Mouse (Mus musculus) urinary bladder, postnatal 25 days (tissue): Measurements from ENCODE around the gene Miga1.
A peak's percentile ranks its signal among the peaks of the same experiment; 100 is the strongest.

Experiments
- DNase-seq: peaks from one replicate; pipeline ENCODE4 v3.0.0; 2022; ENCODE audit warnings: low spot score

Miga1 gene

DNA sequence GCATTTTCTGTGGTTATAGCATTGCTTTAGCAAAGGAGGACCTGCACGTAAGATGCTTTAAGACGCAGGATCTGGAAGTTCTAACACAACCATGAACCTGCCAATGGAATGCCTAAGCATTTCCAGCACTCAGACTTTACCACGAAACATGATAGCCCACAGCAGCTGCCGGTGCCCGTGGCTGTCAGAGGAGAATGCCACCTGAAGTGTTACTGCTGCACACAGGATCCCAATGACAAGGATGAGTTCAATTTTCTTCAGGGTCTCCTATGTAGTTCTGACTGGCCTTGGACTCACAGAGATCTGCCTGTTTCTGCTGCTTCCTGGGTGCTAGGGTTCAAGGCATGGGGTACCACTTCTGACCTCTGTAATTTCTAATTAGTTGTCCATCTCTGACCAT is 55.4 kb downstream of the Miga1 start:
- DNase-seq: no peak

DNA sequence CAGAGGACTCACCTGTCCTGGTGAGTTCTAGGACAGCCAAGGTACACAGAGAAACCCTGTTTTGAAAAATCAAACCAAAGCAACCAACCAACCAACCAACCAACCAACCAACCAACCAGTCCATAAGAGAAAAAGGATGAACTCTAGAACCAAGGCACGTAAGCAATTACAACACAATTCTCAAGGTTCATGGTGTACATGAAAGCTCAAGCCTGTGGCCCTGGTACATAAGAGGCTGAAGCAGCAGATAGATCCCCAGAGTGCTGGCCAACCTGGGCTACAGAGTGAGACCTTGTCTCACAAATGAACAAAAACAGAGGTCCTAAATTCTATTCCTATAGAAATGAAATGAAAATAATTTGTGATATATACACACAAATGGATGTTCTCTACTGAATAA is 55.9 kb downstream of the Miga1 start:
- no peak for DNase-seq

DNA sequence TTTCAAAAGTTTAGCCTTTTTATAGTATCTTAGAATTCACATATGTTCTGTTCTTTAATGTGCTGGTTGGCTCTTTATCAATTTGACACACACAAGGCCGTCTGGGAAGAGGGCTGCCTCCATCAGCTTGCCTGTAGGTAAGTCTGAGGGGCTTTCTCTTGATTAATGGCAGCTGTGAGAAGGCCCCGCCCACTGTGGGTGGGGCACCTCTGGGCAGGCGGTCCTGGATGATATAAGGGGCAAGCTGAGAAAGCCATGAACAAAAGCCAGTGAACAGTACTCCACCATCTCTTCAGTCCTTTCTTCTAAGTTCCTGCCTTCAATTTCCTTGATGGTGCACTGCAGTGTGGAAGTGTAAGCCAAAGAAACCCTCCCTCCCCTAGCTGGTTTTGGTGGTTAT is 58.1 kb downstream of the Miga1 start:
- DNase-seq: no peak

DNA sequence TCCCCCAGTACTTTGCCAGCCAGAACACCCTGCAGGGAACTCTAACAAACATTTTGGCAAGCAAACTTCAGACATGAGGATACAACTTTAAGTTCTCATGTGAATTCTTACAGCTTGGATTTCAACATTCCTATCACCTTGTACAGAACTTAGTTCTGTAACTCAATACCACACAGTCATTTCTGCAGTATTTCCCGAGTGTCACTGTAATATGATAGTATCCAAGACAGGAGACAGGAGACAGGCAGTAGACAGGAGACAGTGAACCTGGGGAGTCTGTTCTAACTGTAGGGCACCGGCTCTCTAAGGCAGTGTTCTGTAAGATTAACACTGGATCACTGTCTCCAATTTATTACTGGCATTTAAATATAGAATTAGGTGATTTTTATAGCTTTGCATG is 61.8 kb downstream of the Miga1 start:
- no peak for DNase-seq

DNA sequence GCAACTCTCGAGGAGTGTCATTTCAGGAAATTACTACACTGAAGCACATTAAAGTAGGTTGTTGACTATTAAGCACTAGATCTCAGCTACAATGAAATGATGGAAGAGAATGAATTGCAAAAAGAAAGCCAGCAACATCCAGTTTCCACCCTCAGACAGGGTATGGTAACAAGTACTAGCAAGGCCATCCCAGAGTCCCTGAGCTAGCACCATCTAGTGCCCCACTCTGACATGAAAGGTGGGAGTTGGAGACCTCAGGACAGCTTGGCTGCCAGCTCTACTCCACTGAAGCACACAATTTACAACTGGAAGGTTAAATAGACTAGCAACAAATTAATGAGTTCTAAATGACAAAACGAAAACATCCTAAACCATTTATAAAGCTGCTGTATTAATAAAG is 62.3 kb downstream of the Miga1 start:
- no peak for DNase-seq

DNA sequence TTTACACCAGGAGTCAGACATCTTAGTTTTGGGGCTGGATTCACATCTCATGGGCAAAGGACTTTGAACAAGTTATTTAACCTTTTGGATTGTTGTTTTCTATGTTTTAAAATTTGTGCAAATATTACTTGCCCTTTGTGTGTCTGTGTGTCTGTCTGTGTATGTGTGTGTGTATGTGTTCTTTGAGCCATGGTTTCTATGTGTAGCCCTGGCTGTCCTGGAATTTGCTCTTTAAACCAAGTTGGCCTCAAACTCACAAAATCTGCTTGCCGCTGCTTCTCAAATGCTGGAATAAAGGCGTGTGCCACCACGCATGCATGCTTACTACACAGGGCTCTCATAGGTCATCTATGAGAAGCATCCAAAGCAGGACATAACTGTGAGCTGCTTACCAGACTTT is 63.3 kb downstream of the Miga1 start:
- no peak for DNase-seq

DNA sequence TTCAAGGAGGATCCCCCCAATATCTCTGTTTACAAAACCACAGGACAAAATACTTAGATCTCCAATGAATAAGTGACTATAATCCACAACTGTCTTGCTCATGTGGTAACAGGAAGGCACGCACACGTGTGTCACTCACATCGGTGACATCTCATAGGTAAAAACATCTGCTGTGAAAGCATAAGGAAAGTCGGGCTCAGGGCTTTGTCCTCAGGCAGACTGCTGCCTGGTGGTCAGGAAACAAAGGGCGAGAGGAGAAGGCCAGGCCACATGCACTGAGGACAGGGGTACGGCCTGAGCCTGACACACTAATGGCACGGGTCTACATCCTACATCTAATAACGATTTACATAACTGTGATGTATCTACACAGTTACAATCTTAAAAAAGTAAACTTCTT is 65.2 kb downstream of the Miga1 start:
- DNase-seq: no peak

DNA sequence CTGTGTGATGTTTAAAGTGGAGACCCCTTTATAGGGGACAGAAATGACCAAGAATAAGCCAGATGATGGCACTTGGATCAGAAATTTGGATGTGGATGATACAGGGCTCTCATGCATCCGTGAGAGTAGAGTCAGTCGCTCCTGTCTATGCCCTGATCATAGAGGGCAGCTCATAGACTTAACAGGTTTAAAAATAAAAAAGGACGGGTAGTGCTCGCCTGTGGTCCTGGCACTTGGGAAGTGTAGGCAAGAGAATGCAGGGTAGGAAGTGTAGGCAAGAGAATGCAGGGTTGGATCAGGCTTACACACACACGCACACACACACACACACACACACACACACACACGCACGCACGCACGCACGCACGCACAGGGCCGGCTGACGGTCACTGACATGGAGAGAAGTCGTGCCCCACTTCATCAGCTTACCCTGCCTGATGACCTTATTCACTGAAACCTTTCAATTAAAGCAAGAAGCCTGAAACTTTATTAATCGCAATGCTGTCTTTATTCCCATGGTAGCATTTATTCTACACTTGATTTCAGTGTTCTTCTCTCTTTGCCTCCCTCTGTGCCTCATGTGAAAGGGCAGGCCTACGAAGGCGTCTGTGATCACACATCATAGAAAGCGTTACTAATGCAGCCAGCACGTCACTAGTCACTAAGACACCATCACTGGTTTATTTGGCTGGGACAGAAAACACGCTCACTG is 67.1 kb downstream of the Miga1 start:
- no peak for DNase-seq

DNA sequence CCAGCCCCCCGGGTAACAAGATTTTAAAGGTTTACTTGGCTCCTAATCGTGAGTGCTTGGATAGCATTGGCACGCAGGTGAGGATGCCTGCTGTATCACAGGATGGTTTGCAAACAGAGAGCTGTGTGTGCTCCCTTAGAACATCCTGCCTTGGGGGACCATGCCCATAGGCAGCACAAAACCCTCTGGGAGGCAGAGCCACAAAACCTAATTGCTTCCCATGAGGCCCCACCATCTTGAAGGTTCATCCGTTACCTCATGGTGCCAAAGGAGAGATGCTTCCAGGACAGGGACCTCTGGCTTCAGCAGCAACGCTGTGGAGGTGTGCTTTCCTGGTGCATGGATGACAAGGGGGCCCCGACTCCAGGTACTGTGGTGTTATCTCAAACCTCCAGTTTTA is 68.3 kb downstream of the Miga1 start:
- DNase-seq: no peak

DNA sequence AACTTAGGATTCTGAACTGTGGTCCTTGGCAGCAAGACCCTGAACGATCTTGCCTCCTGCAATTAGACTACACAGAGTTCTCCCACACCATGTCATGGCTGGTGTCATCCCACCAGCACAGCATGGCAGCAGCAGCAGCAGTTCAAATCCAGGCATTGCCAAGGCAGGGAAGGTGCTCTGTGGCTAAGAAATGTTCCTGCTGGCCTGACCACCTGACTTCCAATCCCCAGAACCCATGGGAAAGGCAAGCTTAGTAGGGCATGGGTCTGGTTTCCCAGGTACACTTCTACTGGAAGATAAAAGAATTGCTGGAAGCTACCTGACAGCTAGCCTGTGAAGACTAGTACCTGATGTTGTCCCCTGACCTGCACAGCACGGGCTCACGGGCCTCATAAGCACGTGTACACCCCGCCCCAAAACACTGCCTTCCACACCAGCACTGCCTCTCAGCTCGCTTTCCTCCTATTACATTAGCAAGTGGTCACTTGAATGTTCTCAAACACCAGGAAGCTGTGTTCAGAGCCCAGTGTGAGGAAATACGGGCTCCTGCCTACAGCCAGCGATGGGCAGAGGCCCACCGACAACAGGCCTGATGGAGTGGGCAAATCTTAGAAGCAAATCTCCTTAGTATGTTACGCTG is 69.0 kb downstream of the Miga1 start:
- no peak for DNase-seq

DNA sequence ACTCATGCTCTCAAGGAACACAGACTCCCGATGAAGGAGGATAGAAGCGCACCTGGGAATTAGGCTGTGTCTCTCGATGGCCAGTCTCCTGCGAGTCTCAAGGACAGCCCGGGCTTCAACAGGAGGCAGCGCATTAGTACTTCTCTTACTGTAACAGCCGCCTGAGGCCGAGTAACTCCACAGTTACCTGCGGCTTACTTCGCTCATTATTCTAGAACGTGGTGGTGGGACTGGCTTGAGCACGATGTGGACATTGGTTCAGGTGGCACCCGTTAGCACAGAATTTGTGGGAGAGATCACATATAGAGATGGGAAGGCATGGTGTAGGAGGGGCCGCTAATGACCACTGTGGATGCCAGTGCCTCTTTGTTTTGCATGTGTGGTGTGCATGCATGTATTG is 72.1 kb downstream of the Miga1 start:
- DNase-seq: no peak

DNA sequence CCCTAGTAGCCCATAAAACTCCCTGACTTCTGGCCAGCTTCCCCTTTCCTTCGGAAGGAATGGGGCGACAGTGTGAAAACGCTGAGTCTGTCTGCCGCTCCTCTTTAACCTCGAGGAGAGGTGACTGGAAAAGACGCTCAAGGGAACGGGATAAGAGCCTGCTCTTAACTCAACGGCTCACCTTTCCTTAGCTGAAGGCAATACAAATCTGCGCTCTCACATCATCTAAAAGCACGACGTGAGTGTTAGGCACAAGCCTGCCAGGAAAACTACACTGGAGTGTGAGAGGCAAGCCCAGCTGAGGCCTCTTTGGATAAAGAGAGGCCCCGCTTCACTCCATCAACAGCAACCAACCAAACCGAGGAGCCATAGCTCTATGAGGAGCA is 74.2 kb downstream of the Miga1 start, which contains the start of gene Nexn:
Gene Nexn, minus strand, starts transcription at position 315 of the 386 bp plus-strand sequence.
- no peak for DNase-seq

DNA sequence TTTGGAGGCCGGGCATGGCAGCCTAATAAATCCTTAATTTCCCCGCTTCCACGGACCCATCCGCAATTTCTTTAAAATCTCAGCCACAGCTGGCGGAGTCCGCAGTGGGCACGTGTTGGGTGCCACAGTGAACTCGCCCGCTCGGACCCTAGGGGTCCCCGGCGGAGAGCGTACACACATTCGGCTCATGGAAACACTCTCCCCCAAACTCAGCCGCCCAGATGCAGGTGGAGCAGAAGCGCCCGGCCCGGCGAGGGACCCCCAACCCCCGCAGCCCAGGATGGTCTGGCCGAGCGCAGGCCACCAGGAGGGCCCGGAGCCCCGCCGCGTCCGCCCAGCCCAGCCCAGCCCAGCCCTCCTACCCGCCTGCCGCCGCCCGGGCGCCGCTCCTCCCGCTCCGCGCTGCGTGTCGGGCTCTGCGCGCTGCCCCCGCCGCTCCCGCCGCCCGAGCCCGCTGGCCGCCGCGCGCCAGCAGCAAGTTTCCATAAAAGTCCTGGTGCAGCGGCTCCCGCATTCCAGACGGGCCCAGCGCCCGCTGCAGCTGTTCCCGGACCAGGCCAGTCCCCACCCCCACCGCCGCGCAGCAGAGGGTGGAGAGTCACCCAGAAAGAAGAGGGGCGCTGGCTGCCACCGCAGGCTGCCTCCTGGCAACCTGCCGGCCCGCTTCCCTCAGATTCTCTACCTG is 74.7 kb downstream of the Miga1 start:
- peak; percentile 59 for DNase-seq

DNA sequence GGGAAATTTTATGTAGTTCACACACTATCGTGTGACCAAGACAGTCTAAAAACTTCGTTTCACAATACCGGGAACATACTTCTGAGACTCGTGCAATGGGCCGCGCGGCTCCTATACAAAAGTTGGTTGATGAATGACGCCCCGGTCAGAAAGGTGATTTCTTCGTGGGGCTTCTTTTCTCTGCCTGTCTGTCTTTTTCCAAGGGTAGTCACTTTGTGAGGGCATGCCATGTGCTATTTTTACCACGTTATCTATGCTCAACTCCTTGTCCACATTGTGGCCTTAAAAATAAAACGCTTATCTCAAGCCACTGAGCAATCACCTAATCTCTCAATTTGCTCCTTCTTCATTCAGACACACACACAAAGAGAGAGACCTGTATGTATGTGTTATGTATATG is 75.4 kb downstream of the Miga1 start:
- DNase-seq: no peak

DNA sequence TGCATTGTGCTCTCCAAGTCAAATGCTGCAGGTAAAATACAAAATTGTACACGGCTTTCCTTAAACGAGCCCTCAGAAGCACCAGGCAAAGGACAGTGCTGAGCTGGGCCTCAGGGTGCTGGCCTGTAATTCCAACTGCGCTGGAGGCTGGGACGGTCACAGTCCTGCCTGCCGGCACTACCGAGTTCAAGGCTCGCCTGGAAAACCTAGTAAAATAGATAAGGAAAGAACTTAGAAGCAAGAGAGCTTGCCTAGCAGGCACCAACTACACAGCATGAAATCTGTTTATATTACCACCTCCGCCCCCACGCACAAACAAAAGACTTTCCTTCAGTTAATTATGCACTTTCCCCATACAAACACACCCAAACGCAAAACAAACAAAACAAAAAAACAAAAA is 75.8 kb downstream of the Miga1 start:
- DNase-seq: no peak

DNA sequence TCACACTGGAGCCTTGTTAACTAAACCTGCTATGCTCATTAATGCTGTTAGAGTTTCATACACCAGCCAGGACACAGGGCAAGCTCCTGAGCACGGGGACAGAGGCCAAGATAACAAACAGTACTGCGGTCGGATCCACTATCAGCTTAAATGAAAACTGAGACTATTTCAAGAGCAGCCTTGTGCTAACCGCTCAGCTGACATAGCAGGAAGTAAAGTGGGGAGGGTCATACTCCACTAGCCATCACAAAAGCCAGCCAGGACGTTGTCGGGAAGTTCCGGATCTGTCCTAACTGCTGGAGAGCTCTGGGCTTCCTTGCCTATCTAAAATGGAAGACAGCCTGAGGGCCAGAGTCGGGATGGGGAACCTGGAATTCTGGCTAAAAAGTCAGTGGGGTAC is 78.3 kb downstream of the Miga1 start:
- no peak for DNase-seq

DNA sequence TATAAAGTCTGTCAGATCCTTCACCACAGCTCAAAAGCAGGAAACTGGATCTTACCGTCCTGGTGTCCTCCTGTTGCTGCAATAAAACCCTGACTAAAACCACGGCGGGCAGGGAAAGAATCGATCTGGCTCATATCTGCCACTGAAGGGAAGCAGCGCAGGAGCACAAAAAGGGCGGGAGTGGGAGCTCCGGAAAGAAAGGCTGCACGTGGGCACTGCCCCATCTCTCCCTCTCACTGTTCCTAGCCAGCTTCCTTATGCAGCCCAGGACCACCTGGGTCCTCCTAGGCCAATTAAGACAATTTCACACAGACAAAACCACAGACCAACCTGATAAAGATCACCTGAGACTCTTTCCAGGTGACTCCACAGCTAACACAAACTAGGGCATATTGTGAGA is 78.8 kb downstream of the Miga1 start:
- DNase-seq: no peak

DNA sequence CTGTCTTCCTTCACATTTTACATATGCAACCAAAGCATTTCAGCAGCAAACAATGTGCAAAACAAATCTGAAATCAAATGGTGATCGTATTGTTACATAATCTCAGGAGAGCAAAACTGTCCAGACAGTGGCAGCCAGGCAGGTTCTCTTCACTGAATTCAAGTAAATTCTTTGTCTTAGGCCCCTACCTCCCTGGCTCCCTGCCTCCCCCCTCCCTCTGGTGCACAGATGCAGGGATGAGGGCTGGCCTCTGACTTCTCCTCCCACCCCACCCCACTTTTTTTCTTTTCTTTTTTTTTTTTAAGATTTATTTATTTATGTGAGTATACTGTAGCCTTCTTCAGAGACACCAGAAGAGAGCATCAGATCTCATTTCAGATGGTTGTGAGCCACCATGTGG is 79.8 kb downstream of the Miga1 start:
- DNase-seq: no peak

DNA sequence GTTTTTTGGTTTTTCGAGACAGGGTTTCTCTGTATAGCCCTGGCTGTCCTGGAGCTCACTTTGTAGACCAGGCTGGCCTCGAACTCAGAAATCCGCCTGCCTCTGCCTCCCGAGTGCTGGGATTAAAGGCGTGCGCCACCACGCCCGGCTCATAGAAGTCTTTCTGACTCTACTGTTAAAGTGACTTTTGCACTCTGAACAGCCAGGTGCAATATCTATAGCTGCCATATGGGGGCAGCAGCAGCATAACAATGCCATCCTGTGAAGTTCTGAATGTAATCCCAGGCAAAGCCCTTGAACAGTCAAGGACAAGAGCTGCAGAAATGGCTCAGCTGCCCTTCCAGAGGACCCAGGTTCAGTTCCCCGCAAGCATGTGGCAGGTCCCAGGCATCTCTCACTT is 80.8 kb downstream of the Miga1 start:
- DNase-seq: peak; percentile 71

DNA sequence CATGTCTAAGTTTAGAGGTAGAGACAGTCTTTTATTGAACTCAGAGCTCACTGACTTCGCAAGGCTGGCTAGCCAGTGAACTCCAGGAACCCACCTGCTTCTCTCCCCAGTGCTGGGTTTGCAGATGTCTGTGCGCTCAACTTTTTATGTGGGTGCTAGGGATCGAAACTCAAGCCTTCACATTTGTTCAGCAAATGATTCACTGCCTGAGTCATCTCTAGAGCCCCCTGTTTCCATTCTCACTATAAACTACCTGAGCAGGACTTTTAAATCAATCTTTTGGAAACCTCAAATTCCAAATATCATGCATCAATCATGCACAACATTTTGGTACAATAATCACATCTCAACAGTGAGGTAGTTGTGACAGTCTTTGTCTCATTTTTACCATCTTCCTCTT is 82.7 kb downstream of the Miga1 start:
- no peak for DNase-seq

DNA sequence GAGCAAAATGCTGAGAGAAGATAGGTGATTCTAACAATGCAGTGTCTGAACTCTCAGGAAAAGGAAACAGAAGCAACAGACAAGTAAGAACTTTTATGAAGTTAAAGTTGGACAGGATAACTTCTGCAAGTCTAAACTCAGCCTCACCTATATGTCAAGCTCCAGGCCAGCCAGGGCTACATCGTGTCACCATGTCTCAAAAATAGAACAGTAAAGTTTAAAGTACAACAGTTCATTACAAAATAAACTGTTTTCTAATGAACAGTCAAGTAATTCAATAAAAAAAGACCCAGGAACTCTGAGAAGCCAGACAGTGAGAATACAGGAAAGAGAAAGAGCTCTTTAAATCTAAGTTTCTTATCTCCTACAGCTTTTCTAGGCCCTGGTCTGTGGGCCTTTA is 89.7 kb downstream of the Miga1 start:
- DNase-seq: no peak

DNA sequence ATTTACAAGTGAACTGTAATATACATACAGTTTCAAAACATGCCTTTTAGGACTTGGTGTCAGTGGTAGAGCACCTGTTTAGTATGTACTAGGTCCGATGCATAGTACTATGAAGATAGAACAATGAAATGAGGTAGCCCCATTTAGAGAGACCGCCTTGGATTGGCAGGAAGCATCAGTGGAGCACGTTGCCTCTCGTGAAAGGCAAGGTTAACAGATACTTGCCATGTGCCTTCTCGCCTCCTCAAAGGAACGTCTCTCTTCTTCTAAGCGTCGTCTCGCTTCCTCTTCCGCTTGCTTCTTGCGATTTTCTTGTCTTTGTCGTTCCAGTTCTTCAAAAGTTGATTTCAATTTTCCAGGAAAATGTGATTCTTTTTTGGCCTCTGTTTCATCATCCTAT is 92.5 kb downstream of the Miga1 start:
- DNase-seq: no peak

DNA sequence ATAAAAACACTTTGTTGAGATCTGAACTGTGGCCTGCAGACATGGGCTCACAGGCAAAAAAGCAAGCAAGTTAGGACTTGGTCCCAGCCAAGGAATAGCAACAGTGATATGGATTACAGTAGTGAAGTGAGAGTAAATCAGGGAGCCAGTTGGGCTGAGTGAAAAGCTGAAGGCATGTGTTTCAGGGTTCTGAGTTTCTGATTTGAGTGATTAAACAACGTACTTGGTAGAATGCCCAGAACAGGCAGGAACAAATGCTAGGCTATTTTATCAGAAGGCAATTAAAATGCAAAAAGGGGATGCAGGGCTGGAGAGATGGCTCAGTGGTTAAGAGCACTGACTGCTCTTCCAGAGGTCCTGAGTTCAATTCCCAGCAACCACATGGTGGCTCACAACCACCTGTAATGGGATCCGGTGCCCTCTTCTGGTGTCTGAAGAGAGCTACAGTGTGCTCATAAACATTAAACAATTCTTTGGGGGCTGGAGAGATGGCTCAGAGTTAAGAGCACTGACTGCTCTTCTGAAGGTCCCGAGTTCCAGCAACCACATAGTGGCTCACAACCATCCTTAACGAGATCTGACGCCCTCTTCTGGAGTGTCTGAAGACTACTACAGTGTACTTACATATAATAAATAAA is 94.8 kb downstream of the Miga1 start:
- no peak for DNase-seq
